ENCODE assay signal across 8 mouse cellular contexts in genomic region chr8:105750606-105751005, GRCm38 (mm10). TPM values are rescaled to one million over a fixed set of nuclear protein-coding genes. Genes with fewer than 3 reads are reported as not detected.
A peak's percentile ranks its signal among the peaks of the same experiment; 100 is the strongest.
DNase-seq lines count a peak whose midpoint lies in the region; ATAC-seq and TF ChIP-seq lines count a peak whose summit lies in the region.

No protein-coding gene starts in this region.

- peak; percentile 49 for DNase-seq in R1 (ENCODE audit: low read depth, low spot score)
- DNase-seq in cerebellum, adult 11 months, result peak; percentile 37
- DNase-seq in heart, postnatal 36 days, result peak; percentile 39 to 59
- DNase-seq in large intestine, adult 2 months (ENCODE audit: low read depth, low spot score), result peak; percentile 75
- DNase-seq in lung, postnatal 10 days, result peak; percentile 92
- DNase-seq in spleen, postnatal 14 days (ENCODE audit: low spot score in 2 of 2), result no peak

- no peak overlapping the region for H3K4me3 ChIP-seq in forebrain, embryonic 15.5 days
- peak overlapping the region; percentile 17 for H3K4me3 ChIP-seq in small intestine, adult 2 months (ENCODE audit: low read depth, low read length)

- H3K9me3 ChIP-seq in forebrain, embryonic 15.5 days, result no peaks in the 10 kb centered on the region

- no peak for TF ChIP-seq POLR2A in small intestine, adult 2 months (IDR thresholded peaks at IDR 0.05; ENCODE audit: low read depth, low read length)

- H3K27me3 ChIP-seq in forebrain, embryonic 15.5 days, result no peaks in the 10 kb centered on the region
- no peaks in the 10 kb centered on the region for H3K27me3 ChIP-seq in small intestine, adult 2 months (ENCODE audit: control insufficient read depth, insufficient read depth, low read length)

- peak; percentile 47 for ATAC-seq in forebrain, embryonic 15.5 days (replicated peaks)

- no peak overlapping the region for H3K9ac ChIP-seq in forebrain, embryonic 15.5 days (replicated peaks)

- H3K27ac ChIP-seq in forebrain, embryonic 15.5 days (replicated peaks), result peak overlapping the region; percentile 54
- peak overlapping the region; percentile 60 for H3K27ac ChIP-seq in small intestine, adult 2 months (ENCODE audit: insufficient read depth, low read depth, low read length)

- peaks cover 37% of the 10 kb centered on the region for H3K4me1 ChIP-seq in forebrain, embryonic 15.5 days
- H3K4me1 ChIP-seq in small intestine, adult 2 months (ENCODE audit: control insufficient read depth, insufficient read depth, insufficient read length, low read length), result peaks cover 38% of the 10 kb centered on the region

- no peaks in the 10 kb centered on the region; the same call in 1 of the 2 replicates for H3K36me3 ChIP-seq in forebrain, embryonic 15.5 days
- no peaks in the 10 kb centered on the region for H3K36me3 ChIP-seq in small intestine, adult 2 months (ENCODE audit: control insufficient read depth, insufficient read depth, low read length)

- WGBS in forebrain, embryonic 15.5 days, result 4% methylated on average over 11 of the region's 11 CpGs
- 8% methylated on average over 11 of the region's 11 CpGs for WGBS in large intestine, adult 2 months
- WGBS in small intestine, adult 2 months, result 13% methylated on average over 11 of the region's 11 CpGs

- TF ChIP-seq CTCF in small intestine, adult 2 months (IDR thresholded peaks at IDR 0.05; ENCODE audit: extremely low read depth, insufficient read length, insufficient replicate concordance, low read depth, low read length), result no peak

- intact Hi-C loops in heart, postnatal 36 days (cut with DNase I), result no loop called here

- H3K4me2 ChIP-seq in forebrain, embryonic 15.5 days (replicated peaks), result peak overlapping the region; percentile 14; the same call in 1 of the 2 replicates

RNA-seq across cellular contexts. Expression of gene Gfod2, which starts 7.9 kb away (rescaled TPM):
- 84.5 and 88.0 TPM in 2 replicates for polyA plus RNA-seq in forebrain, embryonic 15.5 days (2015; fragmentation: Nextera tagmentation; extraction: Ambion mirVana)
- 1 to 10 TPM; 4.0 to 4.1 TPM for total RNA-seq in heart, postnatal 36 days (2021)
- polyA plus RNA-seq in large intestine, adult 2 months (2012; rRNA removed), result 5.6 and 8.7 TPM in 2 replicates
- polyA plus RNA-seq in small intestine, adult 2 months (2012; rRNA removed), result 4.9 and 8.3 TPM in 2 replicates

RNA-seq across cellular contexts. Expression of gene Enkd1, which starts 42.6 kb away (rescaled TPM):
- 17.3 and 19.3 TPM in 2 replicates for polyA plus RNA-seq in forebrain, embryonic 15.5 days (2015; fragmentation: Nextera tagmentation; extraction: Ambion mirVana)
- 1 to 10 TPM; 1.3 to 2.2 TPM for total RNA-seq in heart, postnatal 36 days (2021)
- 5.8 and 6.6 TPM in 2 replicates for polyA plus RNA-seq in large intestine, adult 2 months (2012; rRNA removed)
- polyA plus RNA-seq in small intestine, adult 2 months (2012; rRNA removed), result 3.6 and 5.3 TPM in 2 replicates

RNA-seq across cellular contexts. Expression of gene 4933405L10Rik, which starts 43.2 kb away (rescaled TPM):
- 0.15 TPM in 1 of 2 replicates, not detected in the other for polyA plus RNA-seq in forebrain, embryonic 15.5 days (2015; fragmentation: Nextera tagmentation; extraction: Ambion mirVana)
- total RNA-seq in heart, postnatal 36 days (2021), result not detected
- not detected in 2 replicates for polyA plus RNA-seq in large intestine, adult 2 months (2012; rRNA removed)
- polyA plus RNA-seq in small intestine, adult 2 months (2012; rRNA removed), result not detected in 2 replicates

RNA-seq across cellular contexts. Expression of gene Pard6a, which starts 49.7 kb away (rescaled TPM):
- polyA plus RNA-seq in forebrain, embryonic 15.5 days (2015; fragmentation: Nextera tagmentation; extraction: Ambion mirVana), result 47.1 and 52.0 TPM in 2 replicates
- total RNA-seq in heart, postnatal 36 days (2021), result 1 to 10 TPM; 7.7 to 8.5 TPM
- 9.2 and 11.5 TPM in 2 replicates for polyA plus RNA-seq in large intestine, adult 2 months (2012; rRNA removed)
- polyA plus RNA-seq in small intestine, adult 2 months (2012; rRNA removed), result 5.1 and 7.2 TPM in 2 replicates

RNA-seq across cellular contexts. Expression of gene Acd, which starts 49.7 kb away (rescaled TPM):
- 105 and 107 TPM in 2 replicates for polyA plus RNA-seq in forebrain, embryonic 15.5 days (2015; fragmentation: Nextera tagmentation; extraction: Ambion mirVana)
- 10 to 100 TPM; 11.7 to 12.3 TPM for total RNA-seq in heart, postnatal 36 days (2021)
- polyA plus RNA-seq in large intestine, adult 2 months (2012; rRNA removed), result 25.5 and 26.4 TPM in 2 replicates
- 10.5 and 20.6 TPM in 2 replicates for polyA plus RNA-seq in small intestine, adult 2 months (2012; rRNA removed)

Comparison
In these comparisons a context has a peak if more than half of its experiments do, and no peak if none do; other contexts are left out.
1. DNase-seq: peak in R1 (single experiment), cerebellum, adult 11 months (single experiment), heart, postnatal 36 days (2 of 2), large intestine, adult 2 months (single experiment) and lung, postnatal 10 days (single experiment); none in spleen, postnatal 14 days (0 of 2).